Mouse (Mus musculus) ovary, adult 18-20 months (tissue): ENCODE results near the gene Araf.
A peak's percentile ranks its signal among the peaks of the same experiment; 100 is the strongest.

Experiments
- DNase-seq: peaks from one replicate; pipeline ENCODE4 v3.0.0; 2022; ENCODE audit warnings: low spot score, mixed read lengths

The Araf gene

GRCm38 (mm10) chrX:20848256-20848984 is 50.8 kb downstream of the Araf start:
- peak; percentile 91 for DNase-seq

- no peak for DNase-seq
Measured at GRCm38 (mm10) chrX:20853794-20854193, 56.2 kb downstream of the Araf start.

GRCm38 (mm10) chrX:20861453-20862104 is 64.0 kb downstream of the Araf start:
- no peak for DNase-seq

- DNase-seq: no peak
Measured at GRCm38 (mm10) chrX:20862105-20863065, 64.8 kb downstream of the Araf start.

- no peak for DNase-seq
Measured at GRCm38 (mm10) chrX:20863161-20864101, 65.8 kb downstream of the Araf start.

- DNase-seq: no peak
Measured at GRCm38 (mm10) chrX:20868091-20868490, 70.5 kb downstream of the Araf start.

GRCm38 (mm10) chrX:20869203-20869602 is 71.6 kb downstream of the Araf start:
- DNase-seq: no peak

- peak; percentile 74 for DNase-seq
Measured at GRCm38 (mm10) chrX:20869962-20870513, 72.4 kb downstream of the Araf start, which contains the start of gene Timp1. Gene Timp1 (plus strand): TSS chrX:20870166.

GRCm38 (mm10) chrX:20872928-20873500 is 75.4 kb downstream of the Araf start:
- DNase-seq: no peak

- DNase-seq: no peak
Measured at GRCm38 (mm10) chrX:20875241-20875640, 77.6 kb downstream of the Araf start.

GRCm38 (mm10) chrX:20910074-20910473 is 112.5 kb downstream of the Araf start:
- DNase-seq: no peak
